In the genomic region with DNA sequence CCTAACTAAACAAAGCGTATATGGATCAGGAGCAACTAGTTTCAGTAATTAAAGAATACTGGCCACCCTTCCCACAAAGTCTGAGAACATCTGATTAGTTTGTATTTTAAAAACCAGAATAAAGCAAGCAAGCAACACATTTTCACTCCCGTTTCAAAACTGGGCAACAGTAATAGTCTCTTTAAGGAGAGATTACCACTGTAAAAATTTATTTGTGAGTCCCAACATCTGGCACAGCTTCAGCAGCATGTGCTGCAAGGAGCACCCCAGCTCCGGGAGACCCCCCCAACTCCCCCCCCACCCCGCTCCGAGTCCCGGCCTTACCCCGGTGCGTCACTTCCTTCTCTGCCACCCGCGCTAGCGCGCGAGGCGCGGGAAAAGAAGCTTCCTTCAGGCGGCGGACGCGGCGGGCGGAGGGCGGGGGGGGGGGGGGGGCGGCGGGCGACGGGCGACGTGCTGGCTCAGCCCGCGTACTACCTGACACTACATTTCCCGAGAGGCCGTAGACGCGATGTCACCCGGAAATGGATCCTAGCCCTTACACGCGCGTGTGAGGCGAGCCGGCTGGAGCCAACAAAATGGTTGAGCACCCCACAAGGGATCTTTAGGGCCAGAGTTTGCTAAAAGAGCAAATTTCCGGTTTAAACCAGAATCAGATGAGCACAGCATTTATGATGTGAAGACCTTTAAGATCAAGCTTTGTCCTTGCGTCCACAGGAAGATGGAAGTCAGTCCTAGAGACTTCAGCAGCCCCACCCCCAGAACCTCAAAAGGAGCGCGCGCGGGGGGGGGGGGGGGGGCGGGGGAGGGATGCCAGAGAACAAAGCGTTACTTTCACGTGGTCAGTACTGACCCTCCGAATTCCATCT, we compare ENCODE assay signal across 1 mouse cellular context.
TF ChIP-seq lines count a peak whose summit lies in the region.

No protein-coding gene starts in this region.

TF ChIP-seq in MEL, 35 proteins besides CTCF, POLR2A, EP300 and RAD21 (continued from another document):
- TF ChIP-seq NELFE (IDR thresholded peaks at IDR 0.05; ENCODE audit: low read depth, low read length) (0 out of 2 replicates have a peak, but pooled peaks have one; percentile 21), POLR2AphosphoS2 (IDR thresholded peaks at IDR 0.05; ENCODE audit: low read length) (no peak), USF1 (IDR thresholded peaks at IDR 0.05; ENCODE audit: low read depth, low read length) (no peak), MYC (IDR thresholded peaks at IDR 0.05; ENCODE audit: low read depth, low read length) (peak; percentile 87), ZKSCAN1 (IDR thresholded peaks at IDR 0.05; ENCODE audit: low read depth, low read length) (no peak), ZMIZ1 (IDR thresholded peaks at IDR 0.05; ENCODE audit: low read depth, low read length) (no peak), KAT2A (conservative IDR thresholded peaks at IDR 0.05; ENCODE audit: low read depth, low read length) (peak; percentile 75; the same call in 1 of the 2 replicates), BHLHE40 (IDR thresholded peaks at IDR 0.05; ENCODE audit: borderline replicate concordance, low read depth, low read length) (no peak), MXI1 (IDR thresholded peaks at IDR 0.05; ENCODE audit: low read depth, low read length) (peak; percentile 77), NRF1 (IDR thresholded peaks at IDR 0.05; ENCODE audit: insufficient read depth, low read depth, low read length, poor library complexity, severe bottlenecking) (no peak)
